Mouse (Mus musculus) adrenal gland, adult 2 months (tissue): ENCODE measurements around the gene Rbp4. TPM values are rescaled to one million over a fixed set of nuclear protein-coding genes. Genes with fewer than 3 reads are reported as not detected.

Experiments
- DNase-seq: peaks from one replicate; pipeline ENCODE4 v3.0.0; 2021
- polyA plus RNA-seq: library from polyadenylated mRNA; depleted of rRNA; stranded (reverse); fragments of >200 nt; gene quantifications from 2 replicates; pipeline ENCODE4 v1.2.3, GENCODE M21; 2012; rRNA removed
- total RNA-seq, 2 experiments: library from RNA; stranded (reverse); gene quantifications; 2 replicates each; pipeline ENCODE4 v1.2.3; 2021

Rbp4 gene
- total and polyA plus RNA-seq, 3 experiments, result 37.6 to 57.5 (median 52.1) TPM

DNA sequence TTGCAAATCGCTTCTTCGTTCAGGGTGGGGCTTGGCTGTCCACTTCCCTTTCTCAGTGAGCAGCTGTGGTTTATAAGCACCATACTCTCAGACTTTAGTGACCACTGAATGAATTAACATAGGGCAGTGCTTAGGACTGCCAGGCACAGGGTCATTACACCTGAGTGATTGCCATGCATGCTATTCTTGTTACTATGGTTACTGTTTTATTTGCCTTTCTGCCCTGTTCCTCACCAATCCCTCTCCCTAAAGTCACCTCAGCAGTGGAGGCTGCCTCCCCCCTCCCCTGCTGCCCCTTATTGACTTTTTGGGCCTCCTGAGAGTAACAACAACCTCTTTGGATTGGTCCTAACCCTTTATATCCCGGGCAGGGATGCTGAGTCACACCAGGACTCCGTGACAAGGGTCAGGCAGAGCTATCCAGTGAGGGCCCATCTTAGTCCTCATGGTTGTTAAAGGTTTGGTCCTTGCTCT lies 33.5 kb downstream of the Rbp4 start:
- DNase-seq, result no peak

DNA sequence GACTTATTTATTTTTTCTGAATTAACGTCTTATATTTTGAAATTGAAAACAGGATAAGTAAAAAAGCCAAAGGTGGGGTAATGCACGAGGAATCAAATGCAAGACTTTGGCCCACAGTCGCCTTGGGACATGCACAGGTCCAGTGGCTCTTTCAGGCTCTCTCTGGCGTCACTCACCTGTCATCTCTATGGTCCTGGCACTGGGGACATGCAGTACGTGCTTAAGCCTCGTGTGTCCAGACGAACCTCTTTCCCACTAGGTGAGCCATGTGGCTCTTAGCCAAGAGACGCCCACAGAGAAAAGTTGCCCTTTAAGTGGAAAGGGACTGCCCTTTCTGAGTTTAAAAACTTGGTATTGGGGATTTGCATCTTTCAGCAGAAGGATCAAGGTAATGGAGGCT lies 35.7 kb downstream of the Rbp4 start:
- DNase-seq, result no peak

- DNase-seq, result peak; percentile 55
Observed at GRCm38 (mm10) chr19:38086948-38087551, 38.0 kb downstream of the Rbp4 start.

DNA sequence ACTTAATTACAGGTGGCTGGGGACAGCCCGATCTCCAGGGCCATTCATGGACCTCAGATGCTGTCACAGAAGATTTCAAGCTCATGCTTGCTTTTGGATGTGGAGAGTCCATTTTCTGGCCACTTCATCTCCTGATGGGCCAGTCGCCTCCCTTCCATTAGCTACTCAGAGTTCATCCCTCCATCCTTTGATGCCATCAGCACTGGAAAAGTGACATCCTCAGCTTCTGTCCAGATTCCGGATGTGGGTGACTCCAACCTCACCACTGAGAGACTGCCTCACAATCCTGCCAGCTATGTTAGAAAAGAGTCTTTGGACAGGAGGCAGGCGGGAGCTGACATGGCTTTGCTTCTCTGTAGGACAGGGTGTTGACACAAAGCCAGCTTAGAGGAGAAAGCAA lies 39.2 kb downstream of the Rbp4 start:
- DNase-seq, result no peak

GRCm38 (mm10) chr19:38082931-38083525 lies 42.1 kb downstream of the Rbp4 start:
- DNase-seq, result no peak

DNA sequence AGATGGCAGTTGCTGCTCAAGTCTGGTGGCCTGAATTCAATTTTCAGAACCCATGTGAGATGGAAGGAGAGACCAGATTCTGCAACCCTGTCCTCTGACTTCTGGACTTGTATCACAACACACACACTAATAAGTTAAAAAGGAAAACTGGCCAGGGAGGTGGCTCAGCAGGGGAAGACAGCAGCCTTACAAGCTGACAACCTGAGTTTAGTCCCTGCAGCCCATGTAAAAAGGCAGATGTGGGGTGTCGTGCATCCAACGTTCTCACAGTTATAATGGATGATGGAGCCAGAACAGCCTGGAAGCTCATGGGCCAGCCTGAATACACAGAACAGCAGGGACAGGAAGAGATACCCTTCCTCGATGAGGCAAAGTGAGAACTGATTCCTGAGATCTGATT lies 43.7 kb downstream of the Rbp4 start:
- no peak for DNase-seq

- DNase-seq, result peak; percentile 38
Observed at GRCm38 (mm10) chr19:38077851-38078540, 47.1 kb downstream of the Rbp4 start.

DNA sequence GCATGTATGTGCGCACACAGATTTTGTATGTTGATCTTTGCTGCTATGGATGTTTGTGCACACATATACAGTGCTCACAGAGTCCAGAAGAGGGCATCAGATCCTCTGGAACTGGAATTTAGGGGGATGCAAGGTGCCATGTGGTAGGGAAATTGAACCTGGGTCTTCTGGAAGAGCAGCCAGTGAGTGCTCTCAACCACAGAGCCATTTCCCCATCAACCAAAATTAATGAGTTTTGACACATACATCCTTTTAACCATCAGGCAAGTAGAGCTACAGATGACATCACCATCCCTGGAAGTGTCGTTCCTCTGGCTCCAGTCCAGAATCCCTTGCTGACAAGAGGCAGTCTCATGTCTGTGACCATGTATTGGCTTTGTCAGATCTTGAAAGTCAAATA lies 48.8 kb downstream of the Rbp4 start:
- DNase-seq, result peak; percentile 62

DNA sequence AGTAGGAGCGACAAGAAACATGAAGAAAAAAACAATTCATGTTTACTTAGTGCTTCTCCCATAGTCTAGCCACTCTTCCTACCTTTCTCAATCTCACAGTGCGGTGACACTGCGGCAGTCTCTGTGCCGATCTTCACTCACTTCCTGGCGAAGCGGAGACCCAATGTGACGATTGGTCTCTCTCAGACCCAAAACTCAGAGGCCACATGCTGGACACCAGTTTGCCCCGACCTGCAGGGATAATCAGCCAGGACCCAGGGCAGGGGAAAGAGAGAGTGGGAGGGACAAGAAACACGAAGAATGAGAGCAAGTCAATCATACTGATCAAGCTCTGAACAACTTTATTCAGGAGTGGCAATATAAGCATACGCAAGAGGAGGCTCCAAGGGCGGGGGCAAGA lies 50.0 kb downstream of the Rbp4 start:
- no peak for DNase-seq

DNA sequence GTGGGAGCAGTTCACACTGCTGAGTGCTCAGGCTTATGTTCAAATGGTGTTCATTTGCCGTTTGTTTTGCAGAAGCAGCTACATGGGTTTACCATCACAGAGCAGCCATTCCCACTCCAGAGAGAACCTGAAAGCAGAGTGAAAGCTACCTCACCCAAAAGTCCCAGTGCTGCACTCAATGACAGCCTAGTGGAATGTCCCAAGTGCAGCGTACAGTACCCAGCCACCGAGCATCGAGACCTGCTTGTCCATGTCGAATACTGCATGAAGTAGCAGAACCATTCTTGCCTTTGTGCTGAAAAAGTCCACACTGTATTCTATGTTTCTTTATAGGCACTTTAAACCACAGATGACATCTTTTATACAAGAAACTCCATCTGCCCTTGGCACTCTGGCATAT lies 51.9 kb downstream of the Rbp4 start:
- DNase-seq, result no peak

Other genes with a start within 250 kb of the Rbp4 start
- gene Myof, start 81.7 kb downstream of the Rbp4 start, total RNA-seq, result 10 to 100 TPM; 26.3 to 65.2 TPM
- gene Myof, start 81.7 kb downstream of the Rbp4 start, polyA plus RNA-seq, result 3.6 and 6.6 TPM in 2 replicates
- gene Cep55, start 70.3 kb downstream of the Rbp4 start, total RNA-seq, result 1 to 10 TPM in 1 of 2 experiments, under 1 TPM in 1; 0.38 to 1.6 TPM
- gene Cep55, start 70.3 kb downstream of the Rbp4 start, polyA plus RNA-seq, result 0.12 and 0.44 TPM in 2 replicates
- gene Ffar4, start 28.2 kb downstream of the Rbp4 start, total RNA-seq, result 10 to 100 TPM; 13.3 to 14.2 TPM
- 13.0 and 22.4 TPM in 2 replicates for gene Ffar4, start 28.2 kb downstream of the Rbp4 start, polyA plus RNA-seq
- gene Pde6c, start 7.5 kb upstream of the Rbp4 start, total RNA-seq, result not detected
- gene Pde6c, start 7.5 kb upstream of the Rbp4 start, polyA plus RNA-seq, result not detected in 2 replicates
- gene Fra10ac1, start 98.9 kb upstream of the Rbp4 start, total RNA-seq, result 10 to 100 TPM; 11.2 to 16.3 TPM
- 2.6 and 4.5 TPM in 2 replicates for gene Fra10ac1, start 98.9 kb upstream of the Rbp4 start, polyA plus RNA-seq
- gene Lgi1, start 139.3 kb upstream of the Rbp4 start, total RNA-seq, result 1 to 10 TPM in 1 of 2 experiments, under 1 TPM in 1; 0.43 to 1.8 TPM
- 0.09 TPM in 2 replicates for gene Lgi1, start 139.3 kb upstream of the Rbp4 start, polyA plus RNA-seq